In the genomic region with DNA sequence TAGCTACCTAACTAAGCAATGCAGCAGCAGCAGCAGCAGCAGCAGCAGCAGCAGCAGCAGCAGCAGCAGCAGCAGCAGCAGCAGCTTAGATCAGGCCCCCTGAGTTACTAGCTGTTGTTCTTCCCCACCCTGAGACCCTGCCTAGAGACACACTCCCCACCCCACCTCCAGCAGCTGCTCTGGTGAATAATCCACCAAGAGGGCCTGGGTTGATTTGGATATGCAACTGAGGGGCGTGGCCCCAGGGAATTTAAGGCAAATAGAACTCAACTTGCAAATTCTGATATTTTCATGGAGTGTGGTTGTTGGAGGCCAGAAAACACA, we compare ENCODE assay signal across 12 mouse cellular contexts. TPM values are rescaled to one million over a fixed set of nuclear protein-coding genes. Genes with fewer than 3 reads are reported as not detected.
DNase-seq lines count a peak whose midpoint lies in the region; ATAC-seq and TF ChIP-seq lines count a peak whose summit lies in the region.
"Had no signal": no experiment of that assay in that cellular context is flagged by ENCODE, and none has a peak within 500 bp of the region (broad histone marks: within the 10 kb centered on the region; RNA-seq: fewer than 3 reads in every experiment).

No protein-coding gene starts in this region.

- H3K4me1 ChIP-seq in intestine, embryonic 16.5 days (ENCODE audit: control insufficient read depth, insufficient read depth, low read length) = peaks cover 27% of the 10 kb centered on the region
- H3K4me1 ChIP-seq in intestine, postnatal 0 days (replicated peaks; ENCODE audit: control insufficient read depth, insufficient read depth, low read length) = 0 out of 2 replicates have a peak, but pooled peaks cover 3% of the 10 kb centered on the region
- peaks cover 43% of the 10 kb centered on the region for H3K4me1 ChIP-seq in lung, embryonic 15.5 days
- H3K4me1 ChIP-seq in lung, adult 2 months (ENCODE audit: control insufficient read depth, insufficient read depth, low read length) = peaks cover 51% of the 10 kb centered on the region
- H3K4me1 ChIP-seq in limb, embryonic 15.5 days = peaks cover 27% of the 10 kb centered on the region
- H3K4me1 ChIP-seq: midbrain, embryonic 12.5 days had no signal

- H3K9ac ChIP-seq in intestine, embryonic 16.5 days (ENCODE audit: low read depth, low read length) = 0 out of 2 replicates have a peak overlapping the region, but pooled peaks have one; percentile 5
- H3K9ac ChIP-seq in intestine, postnatal 0 days (ENCODE audit: low read depth, low read length) = no peak overlapping the region
- H3K9ac ChIP-seq in lung, embryonic 15.5 days = no peak overlapping the region
- no peak overlapping the region for H3K9ac ChIP-seq in limb, embryonic 15.5 days
- H3K9ac ChIP-seq: liver, embryonic 14.5 days; midbrain, embryonic 12.5 days had no signal

- no peak overlapping the region for H3K4me3 ChIP-seq in intestine, embryonic 16.5 days (ENCODE audit: low read length)
- no peak overlapping the region for H3K4me3 ChIP-seq in intestine, postnatal 0 days (ENCODE audit: low read depth, low read length)
- no peak overlapping the region for H3K4me3 ChIP-seq in lung, embryonic 15.5 days
- no peak overlapping the region for H3K4me3 ChIP-seq in lung, adult 2 months (replicated peaks; ENCODE audit: extremely low read depth, low read depth, low read length)
- no peak overlapping the region for H3K4me3 ChIP-seq in limb, embryonic 15.5 days
- H3K4me3 ChIP-seq: midbrain, embryonic 12.5 days had no signal

- H3K4me2 ChIP-seq in intestine, embryonic 16.5 days (ENCODE audit: low read depth, low read length) = no peak overlapping the region
- no peak overlapping the region for H3K4me2 ChIP-seq in intestine, postnatal 0 days (replicated peaks; ENCODE audit: low read depth)
- H3K4me2 ChIP-seq in lung, embryonic 15.5 days = no peak overlapping the region
- no peak overlapping the region for H3K4me2 ChIP-seq in limb, embryonic 15.5 days
- H3K4me2 ChIP-seq: midbrain, embryonic 12.5 days had no signal

- H3K27ac ChIP-seq in intestine, embryonic 16.5 days (ENCODE audit: low read length) = peak overlapping the region; percentile 51
- no peak overlapping the region; the same call in 1 of the 2 replicates for H3K27ac ChIP-seq in intestine, postnatal 0 days (ENCODE audit: low read depth, low read length)
- H3K27ac ChIP-seq in lung, embryonic 15.5 days = peak overlapping the region; percentile 89
- H3K27ac ChIP-seq in limb, embryonic 15.5 days = peak overlapping the region; percentile 54; the same call in 1 of the 2 replicates
- H3K27ac ChIP-seq: hindbrain, postnatal 0 days; liver, embryonic 14.5 days; midbrain, embryonic 12.5 days had no signal

- H3K27me3 ChIP-seq in intestine, embryonic 16.5 days (replicated peaks; ENCODE audit: control insufficient read depth, insufficient read depth, low read length) = no peaks in the 10 kb centered on the region
- no peaks in the 10 kb centered on the region for H3K27me3 ChIP-seq in intestine, postnatal 0 days (replicated peaks; ENCODE audit: control insufficient read depth, insufficient read depth, low read length)
- H3K27me3 ChIP-seq in lung, embryonic 15.5 days = no peaks in the 10 kb centered on the region
- H3K27me3 ChIP-seq in limb, embryonic 15.5 days = no peaks in the 10 kb centered on the region

- 0 out of 2 replicates have a peak, but pooled peaks cover 7% of the 10 kb centered on the region for H3K9me3 ChIP-seq in intestine, embryonic 16.5 days (ENCODE audit: control insufficient read depth, low read length)
- no peaks in the 10 kb centered on the region for H3K9me3 ChIP-seq in intestine, postnatal 0 days (ENCODE audit: control insufficient read depth)
- no peaks in the 10 kb centered on the region for H3K9me3 ChIP-seq in lung, embryonic 15.5 days
- no peaks in the 10 kb centered on the region for H3K9me3 ChIP-seq in limb, embryonic 15.5 days
- H3K9me3 ChIP-seq: G1E had no signal

- no peaks in the 10 kb centered on the region for H3K36me3 ChIP-seq in intestine, embryonic 16.5 days (ENCODE audit: control insufficient read depth, insufficient read depth, low read length)
- no peaks in the 10 kb centered on the region for H3K36me3 ChIP-seq in intestine, postnatal 0 days (ENCODE audit: control insufficient read depth, insufficient read depth)
- H3K36me3 ChIP-seq in lung, embryonic 15.5 days = no peaks in the 10 kb centered on the region
- H3K36me3 ChIP-seq in limb, embryonic 15.5 days = no peaks in the 10 kb centered on the region
- H3K36me3 ChIP-seq: G1E; midbrain, embryonic 12.5 days had no signal

- no peak for ATAC-seq in intestine, embryonic 16.5 days
- ATAC-seq in intestine, postnatal 0 days = no peak
- no peak for ATAC-seq in lung, embryonic 15.5 days (ENCODE audit: borderline replicate concordance, extremely low read depth, low FRiP score, low TSS enrichment)
- ATAC-seq in limb, embryonic 15.5 days (ENCODE audit: insufficient number of reproducible peaks, low FRiP score, low TSS enrichment, low read depth) = no peak
- ATAC-seq: hindbrain, postnatal 0 days had no signal

- no peak for DNase-seq in lung, adult 2 months
- DNase-seq in R1 (ENCODE audit: low read depth, low spot score) = peak; percentile 67
- DNase-seq in thymus, postnatal 4 days = no peak
- no peak for DNase-seq in B cell, adult 2 months

- no peak for TF ChIP-seq CTCF in intestine, postnatal 0 days (IDR thresholded peaks at IDR 0.05; ENCODE audit: low read depth)
- TF ChIP-seq CTCF in lung, adult 2 months (IDR thresholded peaks at IDR 0.05; ENCODE audit: insufficient read depth, low read length) = no peak

- 85% methylated on average over 1 of the region's 1 CpGs for WGBS in intestine, embryonic 16.5 days
- WGBS in intestine, postnatal 0 days = 60% methylated on average over 1 of the region's 1 CpGs
- WGBS in lung, embryonic 15.5 days = 84% methylated on average over 1 of the region's 1 CpGs
- WGBS in lung, adult 2 months = 74% methylated on average over 1 of the region's 1 CpGs
- 67% methylated on average over 1 of the region's 1 CpGs for WGBS in limb, embryonic 15.5 days

- no peak for TF ChIP-seq POLR2A in lung, adult 2 months (IDR thresholded peaks at IDR 0.05; ENCODE audit: borderline replicate concordance, extremely low read depth, low read depth, low read length)

RNA-seq across cellular contexts. Expression of a gene that starts 7.9 kb away (rescaled TPM):
- 28.1 and 28.8 TPM in 2 replicates for polyA plus RNA-seq in intestine, embryonic 16.5 days (2015; fragmentation: Nextera tagmentation; extraction: Ambion mirVana)
- polyA plus RNA-seq in intestine, postnatal 0 days (2015; fragmentation: Nextera tagmentation; extraction: Ambion mirVana) = 16.2 and 16.7 TPM in 2 replicates
- 13.9 and 16.2 TPM in 2 replicates for polyA plus RNA-seq in lung, embryonic 15.5 days (2015; fragmentation: Nextera tagmentation; extraction: Ambion mirVana)
- polyA plus RNA-seq in lung, adult 2 months (2012; rRNA removed) = 253 and 256 TPM in 2 replicates
- polyA plus RNA-seq in limb, embryonic 15.5 days (2015; fragmentation: Nextera tagmentation; extraction: Ambion mirVana) = 2.5 and 2.6 TPM in 2 replicates

RNA-seq across cellular contexts. Expression of a gene that starts 45.8 kb away (rescaled TPM):
- polyA plus RNA-seq in intestine, embryonic 16.5 days (2015; fragmentation: Nextera tagmentation; extraction: Ambion mirVana) = 15.7 and 16.5 TPM in 2 replicates
- 3.4 and 4.1 TPM in 2 replicates for polyA plus RNA-seq in intestine, postnatal 0 days (2015; fragmentation: Nextera tagmentation; extraction: Ambion mirVana)
- polyA plus RNA-seq in lung, embryonic 15.5 days (2015; fragmentation: Nextera tagmentation; extraction: Ambion mirVana) = 1.6 and 2.2 TPM in 2 replicates
- 3.2 and 4.4 TPM in 2 replicates for polyA plus RNA-seq in lung, adult 2 months (2012; rRNA removed)
- 3.5 and 4.2 TPM in 2 replicates for polyA plus RNA-seq in limb, embryonic 15.5 days (2015; fragmentation: Nextera tagmentation; extraction: Ambion mirVana)
